Mouse (Mus musculus): ENCODE data around the gene Xrcc5. TPM values are rescaled to one million over a fixed set of nuclear protein-coding genes. Genes with fewer than 3 reads are reported as not detected.

Xrcc5 gene
- 83.6 and 87.5 TPM in 2 replicates for polyA plus RNA-seq (2011; ENCODE audit: insufficient read depth, insufficient read length, low read depth, missing spikeins)

DNA sequence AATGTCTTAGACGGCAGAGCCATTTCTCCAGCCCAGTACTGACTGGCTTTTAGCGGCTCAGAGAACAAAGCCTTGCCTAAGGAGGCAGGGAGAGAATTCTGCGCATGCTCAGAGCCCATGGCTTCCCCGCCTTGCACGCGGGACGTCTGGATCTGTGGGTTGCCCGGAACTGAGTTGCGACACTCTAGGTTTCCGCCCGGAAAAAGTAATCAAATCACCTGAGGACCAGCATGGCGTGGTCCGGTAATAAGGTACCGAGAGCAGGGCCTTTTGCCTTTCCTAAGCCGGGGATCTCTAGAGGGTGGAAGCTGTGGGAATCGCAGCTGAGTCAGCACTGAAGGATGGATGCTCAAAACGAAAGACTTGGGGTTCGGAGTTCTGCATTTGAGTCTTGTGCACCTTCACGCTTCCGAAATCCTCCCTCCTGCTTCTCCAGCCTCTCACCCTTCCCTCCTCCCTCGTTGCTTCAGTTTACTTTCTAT, at the start of gene Xrcc5:
Gene Xrcc5 (plus strand): TSS at position 105 of the 482 bp plus-strand sequence.
- H3K27ac ChIP-seq (ENCODE audit: insufficient read depth, low read length): peak within 1 kb of the TSS; percentile 64
- H3K9ac ChIP-seq (ENCODE audit: low read depth, poor library complexity, severe bottlenecking): peak within 1 kb of the TSS; percentile 80
- no peak for TF ChIP-seq POLR2A (IDR thresholded peaks at IDR 0.05; ENCODE audit: insufficient read depth, low read length)
- TF ChIP-seq EP300 (IDR thresholded peaks at IDR 0.05; ENCODE audit: insufficient read depth, low read depth, low read length): peak; percentile 49; the same call in 1 of the 2 replicates
- no peak for TF ChIP-seq CTCF (IDR thresholded peaks at IDR 0.05; ENCODE audit: low read depth, low read length)
- H3K4me3 ChIP-seq (ENCODE audit: low read depth, low read length): peak within 1 kb of the TSS; percentile 90
- no peaks in the 10 kb centered on the region for H3K9me3 ChIP-seq (replicated peaks; ENCODE audit: control insufficient read depth, insufficient read depth, low read length, poor library complexity, severe bottlenecking)
- no peaks in the 10 kb centered on the region for H3K27me3 ChIP-seq (ENCODE audit: control insufficient read depth, insufficient read depth, low read length, poor library complexity, severe bottlenecking)
- peaks cover 10% of the 10 kb centered on the region for H3K36me3 ChIP-seq (ENCODE audit: control insufficient read depth, insufficient read depth, low read length, poor library complexity, severe bottlenecking)
- no peaks in the 10 kb centered on the region for H3K4me1 ChIP-seq (ENCODE audit: control insufficient read depth, insufficient read depth, low read length)

DNA sequence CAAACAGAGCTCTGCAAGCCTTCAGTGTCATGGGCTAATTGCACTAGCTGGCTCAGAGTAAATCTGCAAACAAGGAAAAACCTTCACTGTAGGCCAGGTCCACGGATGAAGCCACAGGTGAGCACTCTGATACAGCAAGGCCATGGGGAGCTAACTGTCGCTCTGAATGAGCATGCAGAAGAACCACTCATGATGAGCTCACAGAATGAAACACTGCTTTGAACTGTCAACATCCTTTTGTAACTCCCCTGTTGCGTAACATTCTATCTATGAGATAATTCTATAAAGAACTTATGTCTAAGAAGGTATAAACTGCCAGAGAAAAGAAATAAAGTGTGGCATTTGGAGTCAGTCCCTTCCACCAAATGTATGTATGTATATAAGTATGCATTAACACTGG, 44.1 kb upstream of the Xrcc5 start:
- H3K27ac ChIP-seq (ENCODE audit: insufficient read depth, low read length): no peak overlapping the region
- H3K9ac ChIP-seq (ENCODE audit: low read depth, poor library complexity, severe bottlenecking): no peak overlapping the region
- H3K36me3 ChIP-seq (ENCODE audit: control insufficient read depth, insufficient read depth, low read length, poor library complexity, severe bottlenecking): peaks cover 12% of the 10 kb centered on the region
- H3K4me3 ChIP-seq (ENCODE audit: low read depth, low read length): no peak overlapping the region
- no peaks in the 10 kb centered on the region for H3K9me3 ChIP-seq (replicated peaks; ENCODE audit: control insufficient read depth, insufficient read depth, low read length, poor library complexity, severe bottlenecking)
- TF ChIP-seq CTCF (IDR thresholded peaks at IDR 0.05; ENCODE audit: low read depth, low read length) (no peak), POLR2A (IDR thresholded peaks at IDR 0.05; ENCODE audit: insufficient read depth, low read length) (no peak), EP300 (IDR thresholded peaks at IDR 0.05; ENCODE audit: insufficient read depth, low read depth, low read length) (no peak)
- no peaks in the 10 kb centered on the region for H3K27me3 ChIP-seq (ENCODE audit: control insufficient read depth, insufficient read depth, low read length, poor library complexity, severe bottlenecking)
- H3K4me1 ChIP-seq (ENCODE audit: control insufficient read depth, insufficient read depth, low read length): peaks cover 4% of the 10 kb centered on the region

DNA sequence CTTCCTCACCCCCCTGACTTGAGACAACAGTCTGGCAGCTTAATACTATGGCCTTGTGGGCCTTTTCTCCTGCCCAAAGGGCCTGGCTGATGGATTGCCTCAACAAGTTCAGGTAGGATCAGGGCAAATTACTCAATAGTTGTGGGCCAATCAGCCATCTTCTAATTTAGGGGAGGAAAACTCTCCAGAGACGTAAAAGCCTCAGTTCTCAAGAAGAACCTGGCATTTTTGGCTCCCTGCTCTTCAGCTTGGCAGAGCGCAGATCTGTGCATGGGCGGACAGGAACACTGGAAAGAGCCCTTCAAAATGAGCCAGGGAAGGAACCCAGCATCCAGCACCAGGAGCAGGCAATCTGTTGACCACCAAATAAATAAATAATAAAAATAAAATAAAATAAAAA, 29.1 kb upstream of the Xrcc5 start:
- no peaks in the 10 kb centered on the region for H3K4me1 ChIP-seq (ENCODE audit: control insufficient read depth, insufficient read depth, low read length)
- no peaks in the 10 kb centered on the region for H3K36me3 ChIP-seq (ENCODE audit: control insufficient read depth, insufficient read depth, low read length, poor library complexity, severe bottlenecking)
- TF ChIP-seq POLR2A (IDR thresholded peaks at IDR 0.05; ENCODE audit: insufficient read depth, low read length) (no peak), CTCF (IDR thresholded peaks at IDR 0.05; ENCODE audit: low read depth, low read length) (no peak), EP300 (IDR thresholded peaks at IDR 0.05; ENCODE audit: insufficient read depth, low read depth, low read length) (no peak)
- no peaks in the 10 kb centered on the region for H3K9me3 ChIP-seq (replicated peaks; ENCODE audit: control insufficient read depth, insufficient read depth, low read length, poor library complexity, severe bottlenecking)
- no peak overlapping the region for H3K27ac ChIP-seq (ENCODE audit: insufficient read depth, low read length)
- no peak overlapping the region for H3K9ac ChIP-seq (ENCODE audit: low read depth, poor library complexity, severe bottlenecking)
- no peak overlapping the region for H3K4me3 ChIP-seq (ENCODE audit: low read depth, low read length)
- no peaks in the 10 kb centered on the region for H3K27me3 ChIP-seq (ENCODE audit: control insufficient read depth, insufficient read depth, low read length, poor library complexity, severe bottlenecking)

DNA sequence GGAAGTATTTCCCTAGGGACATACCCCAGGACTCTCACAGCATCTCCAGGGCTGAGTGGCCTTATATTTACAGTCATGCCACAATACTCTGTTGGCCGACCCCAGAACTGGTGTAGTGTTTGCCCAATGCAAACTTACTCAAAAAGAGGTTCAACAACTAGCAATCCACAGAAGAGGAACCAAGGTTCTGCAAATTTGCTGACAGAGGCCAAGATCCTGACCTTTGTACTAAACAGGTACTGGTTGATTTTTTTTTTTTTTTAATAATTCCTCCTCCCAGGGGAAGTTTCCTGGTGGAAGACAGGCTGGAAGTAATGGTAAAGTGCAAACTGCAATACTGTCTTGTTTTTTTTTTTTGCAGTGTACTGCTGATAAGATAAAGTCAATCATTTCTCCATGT, 24.6 kb upstream of the Xrcc5 start:
- Histone ChIP-seq H3K4me1 (ENCODE audit: control insufficient read depth, insufficient read depth, low read length) (no peaks in the 10 kb centered on the region), H3K27me3 (ENCODE audit: control insufficient read depth, insufficient read depth, low read length, poor library complexity, severe bottlenecking) (no peaks in the 10 kb centered on the region), H3K36me3 (ENCODE audit: control insufficient read depth, insufficient read depth, low read length, poor library complexity, severe bottlenecking) (no peaks in the 10 kb centered on the region), H3K27ac (ENCODE audit: insufficient read depth, low read length) (no peak overlapping the region), H3K4me3 (ENCODE audit: low read depth, low read length) (no peak overlapping the region), H3K9ac (ENCODE audit: low read depth, poor library complexity, severe bottlenecking) (no peak overlapping the region), H3K9me3 (replicated peaks; ENCODE audit: control insufficient read depth, insufficient read depth, low read length, poor library complexity, severe bottlenecking) (no peaks in the 10 kb centered on the region)
- TF ChIP-seq POLR2A (IDR thresholded peaks at IDR 0.05; ENCODE audit: insufficient read depth, low read length) (no peak), EP300 (IDR thresholded peaks at IDR 0.05; ENCODE audit: insufficient read depth, low read depth, low read length) (no peak), CTCF (IDR thresholded peaks at IDR 0.05; ENCODE audit: low read depth, low read length) (no peak)

DNA sequence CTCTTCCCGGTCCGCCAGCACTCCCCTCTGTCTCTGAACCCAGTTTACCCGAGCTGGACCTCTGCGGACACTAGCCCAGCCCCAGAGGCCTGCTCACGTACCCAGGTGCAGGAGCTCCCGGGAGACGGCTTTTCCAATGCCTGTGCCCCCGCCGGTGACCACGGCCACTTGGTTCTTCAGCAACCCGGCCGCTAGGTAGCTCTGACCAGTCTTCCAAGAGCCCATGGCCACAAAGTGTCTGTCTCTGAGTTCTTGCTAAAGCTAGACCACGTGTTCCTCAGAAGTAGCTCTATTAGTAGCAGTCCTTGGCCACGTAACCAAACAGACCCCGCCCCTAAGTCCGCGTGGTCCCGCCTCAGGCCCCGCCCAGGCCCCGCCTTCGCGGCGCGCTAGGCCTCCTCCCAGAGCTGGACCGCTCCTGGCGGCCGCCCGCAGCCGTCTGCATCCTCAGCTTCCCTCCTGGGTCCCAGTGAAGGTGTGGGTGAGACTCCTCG, 23.2 kb upstream of the Xrcc5 start, which contains the start of the genes Pecr and Tmem169:
Gene Pecr (minus strand): TSS at position 323 of the 494 bp plus-strand sequence.
Gene Tmem169 (plus strand): TSS at position 378 of the 494 bp plus-strand sequence.
- no peaks in the 10 kb centered on the region for H3K27me3 ChIP-seq (ENCODE audit: control insufficient read depth, insufficient read depth, low read length, poor library complexity, severe bottlenecking)
- TF ChIP-seq POLR2A (IDR thresholded peaks at IDR 0.05; ENCODE audit: insufficient read depth, low read length) (no peak), EP300 (IDR thresholded peaks at IDR 0.05; ENCODE audit: insufficient read depth, low read depth, low read length) (no peak)
- H3K4me1 ChIP-seq (ENCODE audit: control insufficient read depth, insufficient read depth, low read length): no peaks in the 10 kb centered on the region
- no peak within 1 kb of the TSS for H3K27ac ChIP-seq (ENCODE audit: insufficient read depth, low read length)
- no peaks in the 10 kb centered on the region for H3K36me3 ChIP-seq (ENCODE audit: control insufficient read depth, insufficient read depth, low read length, poor library complexity, severe bottlenecking)
- H3K9ac ChIP-seq (ENCODE audit: low read depth, poor library complexity, severe bottlenecking): peak within 1 kb of the TSS; percentile 59
- no peaks in the 10 kb centered on the region for H3K9me3 ChIP-seq (replicated peaks; ENCODE audit: control insufficient read depth, insufficient read depth, low read length, poor library complexity, severe bottlenecking)
- peak within 1 kb of the TSS; percentile 62 for H3K4me3 ChIP-seq (ENCODE audit: low read depth, low read length)

- Histone ChIP-seq H3K9me3 (replicated peaks; ENCODE audit: control insufficient read depth, insufficient read depth, low read length, poor library complexity, severe bottlenecking) (no peaks in the 10 kb centered on the region), H3K4me1 (ENCODE audit: control insufficient read depth, insufficient read depth, low read length) (no peaks in the 10 kb centered on the region), H3K27me3 (ENCODE audit: control insufficient read depth, insufficient read depth, low read length, poor library complexity, severe bottlenecking) (no peaks in the 10 kb centered on the region), H3K27ac (ENCODE audit: insufficient read depth, low read length) (no peak overlapping the region), H3K9ac (ENCODE audit: low read depth, poor library complexity, severe bottlenecking) (no peak overlapping the region), H3K4me3 (ENCODE audit: low read depth, low read length) (peak overlapping the region; percentile 24; the same call in 1 of the 2 replicates), H3K36me3 (ENCODE audit: control insufficient read depth, insufficient read depth, low read length, poor library complexity, severe bottlenecking) (no peaks in the 10 kb centered on the region)
- TF ChIP-seq POLR2A (IDR thresholded peaks at IDR 0.05; ENCODE audit: insufficient read depth, low read length): no peak
- no peak for TF ChIP-seq CTCF (IDR thresholded peaks at IDR 0.05; ENCODE audit: low read depth, low read length)
- TF ChIP-seq EP300 (IDR thresholded peaks at IDR 0.05; ENCODE audit: insufficient read depth, low read depth, low read length): no peak
These were observed 22.7 kb upstream of the Xrcc5 start for GRCm38 (mm10) chr1:72284539-72284938.
